Mouse (Mus musculus) forebrain, embryonic 11.5 days (tissue): Measurements from ENCODE around the gene Gm43517. TPM values are rescaled to one million over a fixed set of nuclear protein-coding genes. Genes with fewer than 3 reads are reported as not detected.
A peak's percentile ranks its signal among the peaks of the same experiment; 100 is the strongest.

Source experiments
- ATAC-seq: fragments of 200-750 bp; cut with Nextera tagmentation; replicated peaks from 2 replicates; pipeline ENCODE4 v1.8.0; 2017; ENCODE audit warnings: moderate TSS enrichment; ENCODE audit not compliant: low FRiP score
- DNase-seq: peaks from one replicate; pipeline ENCODE4 v3.0.0-alpha.2; 2017; ENCODE audit warnings: low spot score
- H3K27ac ChIP-seq: fragments of 300-500 bp; sonication (generic); 2 replicates; pipeline ENCODE4 v1.5.1; 2014; ENCODE audit warnings: low read depth, low read length
- H3K27me3 ChIP-seq: fragments of 300-500 bp; sonication (generic); 2 replicates; pipeline ENCODE4 v1.6.1; 2014; ENCODE audit warnings: mild to moderate bottlenecking, low read length, mixed read lengths; ENCODE audit not compliant: control insufficient read depth, insufficient read depth
- H3K36me3 ChIP-seq: fragments of 300-500 bp; sonication (generic); 2 replicates; pipeline ENCODE4 v1.6.1; 2014; ENCODE audit warnings: mild to moderate bottlenecking, low read length, moderate library complexity, mixed read lengths; ENCODE audit not compliant: control insufficient read depth, insufficient read depth
- H3K4me1 ChIP-seq: fragments of 300-500 bp; sonication (generic); replicated peaks from 2 replicates; pipeline ENCODE4 v1.6.1; 2014; ENCODE audit warnings: low read length, mixed read lengths; ENCODE audit not compliant: control insufficient read depth, insufficient read depth
- H3K4me2 ChIP-seq: fragments of 300-500 bp; sonication (generic); 2 replicates; pipeline ENCODE4 v1.6.1; 2014; ENCODE audit warnings: low read depth, mild to moderate bottlenecking, low read length, moderate library complexity, mixed read lengths; ENCODE audit not compliant: severe bottlenecking
- H3K4me3 ChIP-seq: fragments of 300-500 bp; sonication (generic); 2 replicates; pipeline ENCODE4 v1.5.1; 2014; ENCODE audit warnings: low read depth, low read length
- H3K9ac ChIP-seq: fragments of 300-500 bp; sonication (generic); 2 replicates; pipeline ENCODE4 v1.6.1; 2014; ENCODE audit warnings: low read length
- H3K9me3 ChIP-seq: fragments of 300-500 bp; sonication (generic); 2 replicates; pipeline ENCODE4 v1.6.1; 2016; ENCODE audit warnings: low read length, mixed read lengths; ENCODE audit not compliant: control insufficient read depth
- WGBS: fragments of 180-500 bp; shearing (Covaris S2); extraction: QIAGEN DNeasy Blood & Tissue Kit; methylation state at CpG from one replicate; pipeline ENCODE4 v1.1.7; 2014; 5-methylcytosine and 5-hydroxymethylcytosine counted together
- polyA plus RNA-seq: library from polyadenylated mRNA; unstranded; fragments of >200 nt; fragmentation: Nextera tagmentation; extraction: Ambion mirVana; gene quantifications from 2 replicates; pipeline ENCODE4 v1.2.1, GENCODE M21; 2014

The Gm43517 gene
- polyA plus RNA-seq, 1 experiment from 2014 or later, result 1.4 TPM

- peak within 1 kb of the TSS; percentile 49 for H3K4me2 ChIP-seq
- H3K9me3 ChIP-seq, result no peaks in the 10 kb centered on the region
- peak within 1 kb of the TSS; percentile 98 for H3K9ac ChIP-seq
- ATAC-seq (peak; percentile 29), DNase-seq (peak; percentile 82)
- peaks cover 19% of the 10 kb centered on the region for H3K27me3 ChIP-seq
- WGBS, result under 1% methylated on average over 58 of the region's 61 CpGs
- H3K4me1 ChIP-seq, result no peaks in the 10 kb centered on the region
- H3K36me3 ChIP-seq, result no peaks in the 10 kb centered on the region
- peak within 1 kb of the TSS; percentile 92 for H3K27ac ChIP-seq
- H3K4me3 ChIP-seq, result peak within 1 kb of the TSS; percentile 87
Observed at GRCm38 (mm10) chr12:49382565-49383520, 2.1 kb upstream of the Gm43517 start, which contains the start of gene Foxg1. Gene Foxg1, plus strand, starts transcription at chr12:49382660.

DNA sequence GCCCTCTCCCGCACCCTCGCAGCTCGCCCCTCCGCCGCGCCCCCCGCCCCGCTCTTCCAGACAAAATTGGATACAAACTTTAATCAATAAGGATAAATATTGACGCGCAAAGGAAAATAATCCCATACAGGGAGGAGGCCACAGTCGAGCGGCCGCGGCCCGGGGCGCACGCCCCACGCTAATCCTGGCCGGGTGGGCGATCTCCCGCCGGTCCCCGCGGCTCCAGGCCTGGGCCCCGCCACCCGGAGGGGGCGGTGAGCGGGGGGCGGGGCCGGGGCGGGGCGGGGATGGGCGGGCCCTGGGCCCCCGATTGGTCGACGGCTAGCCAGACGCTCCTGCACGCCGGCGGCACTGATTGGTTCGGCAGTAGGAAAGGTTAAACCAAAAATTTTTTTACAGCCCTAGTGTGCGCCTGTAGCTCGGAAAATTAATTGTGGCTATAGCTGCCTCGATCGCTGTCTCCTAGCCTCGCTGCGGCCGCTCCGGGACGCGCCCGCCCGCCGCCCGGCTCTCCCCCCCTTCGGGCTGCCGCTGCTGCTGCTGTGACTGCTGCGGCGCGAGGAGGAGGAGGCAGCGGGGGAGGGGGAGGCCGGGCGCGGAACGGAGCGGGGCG, 1.3 kb upstream of the Gm43517 start:
- Histone ChIP-seq H3K4me3 (peak overlapping the region; percentile 87), H3K4me1 (no peaks in the 10 kb centered on the region), H3K4me2 (peak overlapping the region; percentile 49), H3K9ac (peak overlapping the region; percentile 99), H3K9me3 (no peaks in the 10 kb centered on the region), H3K27me3 (peaks cover 19% of the 10 kb centered on the region), H3K36me3 (no peaks in the 10 kb centered on the region), H3K27ac (peak overlapping the region; percentile 100)
- ATAC-seq (peak; percentile 92), DNase-seq (peak; percentile 94)
- under 1% methylated on average over 58 of the region's 67 CpGs for WGBS

GRCm38 (mm10) chr12:49384295-49384875, 589 bp upstream of the Gm43517 start:
- Histone ChIP-seq H3K4me2 (peak overlapping the region; percentile 49; the same call in 1 of the 2 replicates), H3K36me3 (no peaks in the 10 kb centered on the region), H3K4me3 (peak overlapping the region; percentile 87), H3K9me3 (no peaks in the 10 kb centered on the region), H3K27ac (peak overlapping the region; percentile 100), H3K4me1 (no peaks in the 10 kb centered on the region), H3K9ac (peak overlapping the region; percentile 99), H3K27me3 (peaks cover 19% of the 10 kb centered on the region)
- DNase-seq (peak; percentile 87), ATAC-seq (peak; percentile 13)
- 2% methylated on average over 59 of the region's 66 CpGs for WGBS

GRCm38 (mm10) chr12:49385631-49385990, 637 bp downstream of the Gm43517 start:
- no peaks in the 10 kb centered on the region for H3K36me3 ChIP-seq
- H3K4me1 ChIP-seq, result no peaks in the 10 kb centered on the region
- peaks cover 15% of the 10 kb centered on the region for H3K27me3 ChIP-seq
- ATAC-seq, result no peak
- H3K4me3 ChIP-seq, result peak overlapping the region; percentile 87
- DNase-seq, result no peak
- peak overlapping the region; percentile 100 for H3K27ac ChIP-seq
- H3K9ac ChIP-seq, result peak overlapping the region; percentile 99
- H3K4me2 ChIP-seq, result 0 out of 2 replicates have a peak overlapping the region, but pooled peaks have one; percentile 15
- under 1% methylated on average over 23 of the region's 23 CpGs for WGBS
- H3K9me3 ChIP-seq, result no peaks in the 10 kb centered on the region

- Histone ChIP-seq H3K4me1 (no peaks in the 10 kb centered on the region), H3K27ac (peak overlapping the region; percentile 100), H3K9me3 (no peaks in the 10 kb centered on the region), H3K36me3 (no peaks in the 10 kb centered on the region), H3K27me3 (peaks cover 15% of the 10 kb centered on the region), H3K4me2 (peak overlapping the region; percentile 15; the same call in 1 of the 2 replicates), H3K4me3 (peak overlapping the region; percentile 87), H3K9ac (peak overlapping the region; percentile 99)
- WGBS, result 5% methylated on average over 10 of the region's 10 CpGs
- ATAC-seq (no peak), DNase-seq (no peak)
Observed at GRCm38 (mm10) chr12:49386081-49386805, 1.3 kb downstream of the Gm43517 start.

- Histone ChIP-seq H3K4me2 (peak overlapping the region; percentile 47), H3K4me1 (no peaks in the 10 kb centered on the region), H3K9ac (peak overlapping the region; percentile 94), H3K27ac (peak overlapping the region; percentile 83), H3K36me3 (no peaks in the 10 kb centered on the region), H3K9me3 (no peaks in the 10 kb centered on the region), H3K4me3 (peak overlapping the region; percentile 49), H3K27me3 (peaks cover 17% of the 10 kb centered on the region)
- ATAC-seq, result no peak
- 8% methylated on average over 2 of the region's 2 CpGs for WGBS
- no peak for DNase-seq
Observed at GRCm38 (mm10) chr12:49387856-49388598, 3.1 kb downstream of the Gm43517 start.

GRCm38 (mm10) chr12:49389666-49390065, 4.7 kb downstream of the Gm43517 start:
- peak; percentile 61 for DNase-seq
- peak overlapping the region; percentile 66 for H3K4me3 ChIP-seq
- H3K4me1 ChIP-seq, result no peaks in the 10 kb centered on the region
- peak overlapping the region; percentile 71 for H3K4me2 ChIP-seq
- 0% methylated on average over 5 of the region's 5 CpGs for WGBS
- H3K27ac ChIP-seq, result peak overlapping the region; percentile 96
- H3K9ac ChIP-seq, result peak overlapping the region; percentile 99
- no peaks in the 10 kb centered on the region for H3K9me3 ChIP-seq
- peaks cover 10% of the 10 kb centered on the region for H3K27me3 ChIP-seq
- no peaks in the 10 kb centered on the region for H3K36me3 ChIP-seq
- ATAC-seq, result no peak
